Mouse (Mus musculus) CD4-positive naive resting alpha-beta T cell, adult 57 days (primary cell): Measurements from ENCODE around the gene Ankrd11. TPM values are rescaled to one million over a fixed set of nuclear protein-coding genes. Genes with fewer than 3 reads are reported as not detected.

Source experiments
- total RNA-seq: library from RNA; stranded (reverse); gene quantifications from one replicate; pipeline ENCODE4 v1.2.4, GENCODE M21; 2023

Gene Ankrd11
- total RNA-seq, result 332 TPM

DNA sequence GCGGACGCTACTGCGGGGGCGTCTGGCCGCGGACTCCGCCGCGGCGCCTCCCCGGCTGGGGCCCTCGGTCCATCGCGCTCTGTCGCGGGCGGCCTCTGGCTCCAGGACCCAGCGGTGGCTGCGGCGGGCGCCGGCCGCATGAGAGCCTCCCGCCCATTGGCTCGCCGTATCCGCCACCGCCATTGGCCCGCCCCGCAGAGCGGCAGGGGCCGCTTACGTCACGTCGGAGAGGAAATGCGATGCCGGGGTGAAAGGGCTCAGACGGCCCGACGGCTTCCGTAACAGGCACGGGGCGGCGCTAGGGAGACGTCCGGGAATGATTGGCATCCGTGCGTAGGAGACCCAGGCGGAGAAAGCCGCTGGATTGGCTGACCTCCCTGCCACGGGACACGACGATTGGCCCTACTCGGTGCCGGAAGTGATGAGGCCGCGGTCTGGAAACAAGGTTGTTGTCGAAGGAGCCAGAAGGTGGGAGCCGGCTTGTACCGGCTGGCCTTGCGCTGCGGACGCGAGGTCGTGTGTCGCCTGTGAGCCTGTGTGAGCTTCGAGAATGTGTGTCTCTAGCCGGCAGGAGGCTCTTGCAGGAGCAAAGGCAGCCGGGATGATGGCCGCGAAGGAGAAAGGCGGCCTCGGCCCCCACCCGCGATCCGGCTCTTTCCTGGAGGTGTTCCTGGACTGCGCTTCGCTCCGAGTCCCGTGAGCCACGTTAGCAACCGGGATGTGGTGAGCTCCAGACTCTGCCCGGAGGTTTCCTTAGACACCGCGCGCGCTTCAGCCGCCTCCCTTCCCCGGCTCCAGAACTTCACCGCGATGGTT is at the start of gene Ankrd11:
Gene Ankrd11, minus strand, starts transcription at position 120 of the 816 bp plus-strand sequence.

DNA sequence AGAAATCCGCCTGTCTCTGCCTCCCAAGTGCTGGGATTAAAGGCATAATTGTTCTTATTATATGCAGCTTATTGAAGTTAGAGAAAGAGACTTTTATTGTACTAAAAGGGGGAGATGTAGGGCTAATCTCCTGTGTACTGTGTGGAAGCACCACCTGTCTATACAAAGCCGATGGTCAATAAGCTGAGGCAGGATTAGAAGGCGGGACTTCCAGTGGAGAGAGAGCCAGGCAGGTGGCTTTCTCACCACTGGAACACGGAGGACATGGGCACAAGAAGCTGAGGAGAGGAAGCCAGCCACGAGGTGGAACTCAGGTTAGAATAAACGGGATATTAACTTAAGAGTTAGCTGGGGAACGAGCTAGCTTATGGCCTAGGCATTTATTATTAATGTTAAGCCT is 20.6 kb upstream of the Ankrd11 start, which contains the start of gene Spg7:
Gene Spg7, plus strand, starts transcription at position 222 of the 400 bp plus-strand sequence.

DNA sequence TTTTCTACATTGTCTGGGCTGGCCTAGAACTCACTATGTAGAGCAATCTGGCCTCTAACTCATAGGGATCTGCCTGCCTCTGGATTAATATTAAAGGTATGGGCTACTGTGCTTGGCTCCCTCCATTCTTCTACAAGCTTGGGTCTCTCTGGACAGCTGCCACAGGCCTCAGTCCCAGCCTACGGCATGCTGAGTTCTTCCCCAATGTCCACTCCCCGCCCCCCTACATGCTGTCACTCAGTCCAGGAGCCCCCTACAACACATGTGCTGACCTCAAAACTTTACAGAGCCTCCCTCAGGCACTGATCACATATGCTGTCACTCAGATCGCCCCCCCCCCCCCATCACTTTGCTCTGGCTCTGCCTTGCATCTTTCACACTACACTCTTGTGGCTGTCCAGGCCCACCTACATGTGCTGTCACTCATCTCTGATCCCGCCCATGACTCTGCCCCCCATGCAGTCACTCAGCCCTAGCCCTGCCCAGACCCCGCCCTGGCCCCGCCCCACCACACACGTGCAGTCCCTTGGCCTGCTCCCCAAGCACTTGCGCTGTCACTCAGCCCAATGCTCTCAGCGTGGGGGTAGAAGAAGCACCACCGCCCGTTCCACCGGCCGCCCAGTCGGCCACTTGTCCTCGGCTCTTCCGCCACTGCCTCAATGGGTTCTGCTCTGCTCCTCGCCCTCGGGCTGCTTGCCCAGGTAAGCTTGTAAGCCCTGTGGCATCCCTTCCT is 194.1 kb downstream of the Ankrd11 start, which contains the start of gene Cdh15:
Gene Cdh15, plus strand, starts transcription at position 138 of the 733 bp plus-strand sequence.

Other genes starting within 250 kb of the Ankrd11 start
- gene Cdh15, start 194.3 kb downstream of the Ankrd11 start, total RNA-seq, result not detected
- gene Spg7, start 20.7 kb upstream of the Ankrd11 start, total RNA-seq, result 81.7 TPM
- 1,857 TPM for gene Rpl13, start 60.1 kb upstream of the Ankrd11 start, total RNA-seq
- gene Cpne7, start 75.1 kb upstream of the Ankrd11 start, total RNA-seq, result 0.38 TPM
- not detected for gene Sult5a1, start 116.0 kb upstream of the Ankrd11 start, total RNA-seq
- gene Dpep1, start 144.0 kb upstream of the Ankrd11 start, total RNA-seq, result not detected
- 74.4 TPM for gene Chmp1a, start 170.5 kb upstream of the Ankrd11 start, total RNA-seq
- not detected for gene Spata33, start 170.6 kb upstream of the Ankrd11 start, total RNA-seq
- gene Cdk10, start 182.6 kb upstream of the Ankrd11 start, total RNA-seq, result 52.6 TPM
- gene Spata2l, start 194.0 kb upstream of the Ankrd11 start, total RNA-seq, result 14.5 TPM
- 27.6 TPM for gene Zfp276, start 211.9 kb upstream of the Ankrd11 start, total RNA-seq
- 31.1 TPM for gene Vps9d1, start 212.1 kb upstream of the Ankrd11 start, total RNA-seq